Mouse (Mus musculus): Measurements from ENCODE around the gene Tagln2. TPM values are rescaled to one million over a fixed set of nuclear protein-coding genes. Genes with fewer than 3 reads are reported as not detected.

Tagln2 gene
- polyA plus RNA-seq, 1 experiment from 2014 or later, result 53.3 TPM

- no peak for ATAC-seq
- Histone ChIP-seq H3K4me1 (ENCODE audit: control insufficient read depth, insufficient read depth, low read length) (no peaks in the 10 kb centered on the region), H3K4me2 (ENCODE audit: low read length) (no peak overlapping the region), H3K4me3 (ENCODE audit: low read depth, low read length) (no peak overlapping the region), H3K9me3 (replicated peaks; ENCODE audit: control insufficient read depth, low read length) (no peaks in the 10 kb centered on the region), H3K27me3 (replicated peaks; ENCODE audit: control insufficient read depth, insufficient read depth, low read length) (no peaks in the 10 kb centered on the region), H3K36me3 (ENCODE audit: control insufficient read depth, insufficient read depth, low read length) (no peaks in the 10 kb centered on the region), H3K9ac (ENCODE audit: low read length) (no peak overlapping the region), H3K27ac (ENCODE audit: low read depth, low read length) (no peak overlapping the region)
- no peak for DNase-seq (ENCODE audit: low spot score)
- WGBS, result 73% methylated on average over 2 of the region's 2 CpGs
Observed at GRCm38 (mm10) chr1:172461602-172462001, 38.2 kb upstream of the Tagln2 start.

DNA sequence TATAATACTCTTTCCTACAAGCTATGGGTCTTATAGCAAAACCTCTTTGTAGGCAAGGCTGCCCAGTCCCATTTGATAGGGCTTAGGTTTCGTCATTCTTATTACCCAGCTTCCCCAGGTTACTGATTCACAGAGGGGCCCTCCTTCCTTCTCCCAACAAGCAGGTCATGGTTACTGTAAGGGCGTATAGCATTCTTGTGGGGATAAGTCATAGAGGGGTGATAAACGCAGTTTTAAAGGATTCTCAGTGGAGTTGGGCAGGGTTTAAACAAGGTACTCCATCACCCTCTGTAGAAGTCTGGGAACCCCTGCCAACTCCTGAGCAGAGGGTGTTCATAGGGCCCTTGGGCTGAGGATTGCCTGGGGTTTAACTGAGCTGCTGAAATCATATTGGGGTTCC lies 37.3 kb upstream of the Tagln2 start:
- Histone ChIP-seq H3K4me2 (ENCODE audit: low read length) (no peak overlapping the region), H3K27ac (ENCODE audit: low read depth, low read length) (no peak overlapping the region), H3K4me1 (ENCODE audit: control insufficient read depth, insufficient read depth, low read length) (no peaks in the 10 kb centered on the region), H3K9me3 (replicated peaks; ENCODE audit: control insufficient read depth, low read length) (no peaks in the 10 kb centered on the region), H3K36me3 (ENCODE audit: control insufficient read depth, insufficient read depth, low read length) (no peaks in the 10 kb centered on the region), H3K9ac (ENCODE audit: low read length) (no peak overlapping the region), H3K27me3 (replicated peaks; ENCODE audit: control insufficient read depth, insufficient read depth, low read length) (no peaks in the 10 kb centered on the region), H3K4me3 (ENCODE audit: low read depth, low read length) (no peak overlapping the region)
- DNase-seq (ENCODE audit: low spot score) (no peak), ATAC-seq (no peak)
- WGBS, result 90% methylated on average over 3 of the region's 3 CpGs

DNA sequence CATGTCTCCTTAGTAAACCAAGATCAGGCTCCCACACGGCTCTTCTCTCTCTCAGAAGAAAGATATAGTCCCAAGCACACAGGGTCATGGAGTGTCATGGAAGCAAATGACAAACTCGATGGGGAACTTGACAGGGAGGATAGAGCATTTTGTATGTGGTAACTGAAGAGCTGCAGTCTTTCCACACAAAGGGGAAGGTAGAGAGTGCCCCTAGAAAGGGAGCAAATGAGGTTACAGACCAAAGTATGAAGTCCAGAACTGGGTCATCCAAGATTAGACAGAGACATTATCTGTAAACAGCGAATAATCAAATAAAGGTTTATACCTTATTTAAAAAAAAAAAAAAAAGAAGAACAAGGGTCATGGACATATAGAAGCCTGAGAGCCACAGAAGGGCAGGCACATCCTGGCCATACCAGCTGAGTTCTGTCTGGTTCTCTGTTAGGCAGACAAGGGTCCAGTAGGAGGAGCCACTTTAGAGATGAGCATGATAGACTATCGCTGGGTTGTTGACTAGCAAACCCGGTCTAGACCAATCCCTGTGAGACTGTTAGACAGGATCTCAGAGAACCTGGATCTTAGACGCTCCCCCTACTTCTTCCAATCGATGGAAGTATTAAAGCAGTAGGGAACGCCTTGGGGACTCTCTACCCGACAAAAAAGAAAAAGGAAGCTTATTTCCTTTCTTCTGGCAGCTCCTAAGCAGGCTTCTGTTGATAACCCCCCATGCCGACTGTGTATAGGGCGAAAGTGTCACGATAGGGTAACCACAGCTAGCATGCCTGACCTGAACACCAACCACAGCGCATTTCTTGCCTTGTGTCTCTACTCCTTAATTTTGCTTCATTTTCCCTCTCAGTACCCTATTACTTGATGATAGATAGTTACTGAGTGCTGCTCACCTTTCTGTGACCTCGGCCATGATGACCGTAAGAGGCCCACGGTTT lies 36.2 kb upstream of the Tagln2 start:
- Histone ChIP-seq H3K4me3 (ENCODE audit: low read depth, low read length) (no peak overlapping the region), H3K27ac (ENCODE audit: low read depth, low read length) (no peak overlapping the region), H3K4me1 (ENCODE audit: control insufficient read depth, insufficient read depth, low read length) (no peaks in the 10 kb centered on the region), H3K4me2 (ENCODE audit: low read length) (no peak overlapping the region), H3K36me3 (ENCODE audit: control insufficient read depth, insufficient read depth, low read length) (no peaks in the 10 kb centered on the region), H3K9ac (ENCODE audit: low read length) (no peak overlapping the region), H3K9me3 (replicated peaks; ENCODE audit: control insufficient read depth, low read length) (no peaks in the 10 kb centered on the region), H3K27me3 (replicated peaks; ENCODE audit: control insufficient read depth, insufficient read depth, low read length) (no peaks in the 10 kb centered on the region)
- 93% methylated on average over 16 of the region's 16 CpGs for WGBS
- ATAC-seq (no peak), DNase-seq (ENCODE audit: low spot score) (no peak)

- WGBS, result 77% methylated on average over 11 of the region's 11 CpGs
- Histone ChIP-seq H3K27ac (ENCODE audit: low read depth, low read length) (no peak overlapping the region), H3K4me2 (ENCODE audit: low read length) (no peak overlapping the region), H3K9ac (ENCODE audit: low read length) (no peak overlapping the region), H3K4me3 (ENCODE audit: low read depth, low read length) (no peak overlapping the region), H3K9me3 (replicated peaks; ENCODE audit: control insufficient read depth, low read length) (no peaks in the 10 kb centered on the region), H3K36me3 (ENCODE audit: control insufficient read depth, insufficient read depth, low read length) (no peaks in the 10 kb centered on the region), H3K27me3 (replicated peaks; ENCODE audit: control insufficient read depth, insufficient read depth, low read length) (no peaks in the 10 kb centered on the region), H3K4me1 (ENCODE audit: control insufficient read depth, insufficient read depth, low read length) (no peaks in the 10 kb centered on the region)
- ATAC-seq (no peak), DNase-seq (ENCODE audit: low spot score) (no peak)
Observed at GRCm38 (mm10) chr1:172468301-172468877, 31.5 kb upstream of the Tagln2 start.

GRCm38 (mm10) chr1:172469373-172469772 lies 30.5 kb upstream of the Tagln2 start:
- no peak for ATAC-seq
- no peak overlapping the region for H3K9ac ChIP-seq (ENCODE audit: low read length)
- no peaks in the 10 kb centered on the region for H3K27me3 ChIP-seq (replicated peaks; ENCODE audit: control insufficient read depth, insufficient read depth, low read length)
- no peak overlapping the region for H3K4me2 ChIP-seq (ENCODE audit: low read length)
- H3K4me1 ChIP-seq (ENCODE audit: control insufficient read depth, insufficient read depth, low read length), result no peaks in the 10 kb centered on the region
- WGBS, result 87% methylated on average over 5 of the region's 5 CpGs
- no peak overlapping the region for H3K4me3 ChIP-seq (ENCODE audit: low read depth, low read length)
- DNase-seq (ENCODE audit: low spot score), result no peak
- no peaks in the 10 kb centered on the region for H3K36me3 ChIP-seq (ENCODE audit: control insufficient read depth, insufficient read depth, low read length)
- H3K27ac ChIP-seq (ENCODE audit: low read depth, low read length), result no peak overlapping the region
- no peaks in the 10 kb centered on the region for H3K9me3 ChIP-seq (replicated peaks; ENCODE audit: control insufficient read depth, low read length)

GRCm38 (mm10) chr1:172469810-172470448 lies 29.9 kb upstream of the Tagln2 start:
- Histone ChIP-seq H3K27me3 (replicated peaks; ENCODE audit: control insufficient read depth, insufficient read depth, low read length) (no peaks in the 10 kb centered on the region), H3K9ac (ENCODE audit: low read length) (no peak overlapping the region), H3K27ac (ENCODE audit: low read depth, low read length) (no peak overlapping the region), H3K9me3 (replicated peaks; ENCODE audit: control insufficient read depth, low read length) (no peaks in the 10 kb centered on the region), H3K36me3 (ENCODE audit: control insufficient read depth, insufficient read depth, low read length) (no peaks in the 10 kb centered on the region), H3K4me1 (ENCODE audit: control insufficient read depth, insufficient read depth, low read length) (no peaks in the 10 kb centered on the region), H3K4me2 (ENCODE audit: low read length) (no peak overlapping the region), H3K4me3 (ENCODE audit: low read depth, low read length) (no peak overlapping the region)
- DNase-seq (ENCODE audit: low spot score) (no peak), ATAC-seq (no peak)
- 80% methylated on average over 8 of the region's 8 CpGs for WGBS

GRCm38 (mm10) chr1:172472909-172473308 lies 26.9 kb upstream of the Tagln2 start:
- Histone ChIP-seq H3K9me3 (replicated peaks; ENCODE audit: control insufficient read depth, low read length) (no peaks in the 10 kb centered on the region), H3K4me2 (ENCODE audit: low read length) (no peak overlapping the region), H3K36me3 (ENCODE audit: control insufficient read depth, insufficient read depth, low read length) (no peaks in the 10 kb centered on the region), H3K9ac (ENCODE audit: low read length) (no peak overlapping the region), H3K27me3 (replicated peaks; ENCODE audit: control insufficient read depth, insufficient read depth, low read length) (no peaks in the 10 kb centered on the region), H3K4me1 (ENCODE audit: control insufficient read depth, insufficient read depth, low read length) (no peaks in the 10 kb centered on the region), H3K27ac (ENCODE audit: low read depth, low read length) (no peak overlapping the region), H3K4me3 (ENCODE audit: low read depth, low read length) (no peak overlapping the region)
- no peak for ATAC-seq
- no peak for DNase-seq (ENCODE audit: low spot score)

DNA sequence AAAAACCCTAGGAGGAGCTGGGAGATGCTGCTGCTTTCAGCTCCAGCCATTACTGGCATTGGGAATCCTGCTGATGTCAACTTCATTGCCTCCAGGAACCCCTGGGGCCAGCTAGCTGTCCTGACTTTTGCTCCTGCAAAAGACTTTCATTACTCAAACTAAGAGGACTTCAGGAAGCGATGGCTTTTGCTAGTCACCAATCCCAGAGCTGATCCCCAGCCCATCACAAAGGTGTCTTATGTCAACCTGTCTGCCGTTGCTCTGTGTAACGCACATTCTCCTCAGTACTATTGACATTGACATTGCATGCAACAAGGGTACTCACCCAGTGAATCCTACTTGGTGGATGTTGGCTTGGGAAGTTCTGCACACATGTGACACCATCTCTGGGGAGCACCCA lies 25.7 kb upstream of the Tagln2 start:
- H3K9ac ChIP-seq (ENCODE audit: low read length), result no peak overlapping the region
- no peaks in the 10 kb centered on the region for H3K27me3 ChIP-seq (replicated peaks; ENCODE audit: control insufficient read depth, insufficient read depth, low read length)
- H3K9me3 ChIP-seq (replicated peaks; ENCODE audit: control insufficient read depth, low read length), result no peaks in the 10 kb centered on the region
- ATAC-seq (no peak), DNase-seq (ENCODE audit: low spot score) (no peak)
- 85% methylated on average over 3 of the region's 3 CpGs for WGBS
- H3K4me3 ChIP-seq (ENCODE audit: low read depth, low read length), result no peak overlapping the region
- H3K36me3 ChIP-seq (ENCODE audit: control insufficient read depth, insufficient read depth, low read length), result no peaks in the 10 kb centered on the region
- no peaks in the 10 kb centered on the region for H3K4me1 ChIP-seq (ENCODE audit: control insufficient read depth, insufficient read depth, low read length)
- no peak overlapping the region for H3K4me2 ChIP-seq (ENCODE audit: low read length)
- H3K27ac ChIP-seq (ENCODE audit: low read depth, low read length), result no peak overlapping the region

All from forebrain, embryonic 14.5 days (tissue).